In genomic region chr3:139169740-139170139, GRCm38 (mm10) we compare ENCODE assay signal across 18 mouse cellular contexts. TPM values are rescaled to one million over a fixed set of nuclear protein-coding genes. Genes with fewer than 3 reads are reported as not detected.
"Had no signal": no experiment of that assay in that cellular context is flagged by ENCODE, and none has a peak within 500 bp of the region (broad histone marks: within the 10 kb centered on the region; RNA-seq: fewer than 3 reads in every experiment).

No protein-coding gene starts in this region.

- ATAC-seq: liver, embryonic 12.5 days; midbrain, embryonic 15.5 days had no signal

- H3K4me2 ChIP-seq: kidney, embryonic 15.5 days; limb, embryonic 15.5 days; liver, embryonic 12.5 days; lung, embryonic 14.5 days; midbrain, embryonic 15.5 days; stomach, embryonic 15.5 days had no signal

- H3K9ac ChIP-seq: kidney, embryonic 15.5 days; limb, embryonic 15.5 days; liver, embryonic 12.5 days; lung, embryonic 14.5 days; midbrain, embryonic 15.5 days; stomach, embryonic 15.5 days had no signal

- H3K9me3 ChIP-seq: kidney, embryonic 15.5 days; limb, embryonic 15.5 days; liver, embryonic 12.5 days; midbrain, embryonic 10.5 days; midbrain, embryonic 15.5 days; stomach, embryonic 15.5 days had no signal

- H3K27me3 ChIP-seq: kidney, embryonic 15.5 days; limb, embryonic 15.5 days; liver, embryonic 12.5 days; midbrain, embryonic 15.5 days; stomach, embryonic 15.5 days had no signal

- H3K4me1 ChIP-seq: kidney, embryonic 15.5 days; limb, embryonic 15.5 days; liver, embryonic 12.5 days; midbrain, embryonic 10.5 days; stomach, embryonic 15.5 days had no signal

- H3K27ac ChIP-seq: kidney, embryonic 15.5 days; limb, embryonic 15.5 days; liver, embryonic 12.5 days; midbrain, embryonic 10.5 days; stomach, embryonic 15.5 days had no signal

- H3K4me3 ChIP-seq: kidney, embryonic 15.5 days; limb, embryonic 15.5 days; liver, embryonic 12.5 days; midbrain, embryonic 10.5 days; midbrain, embryonic 15.5 days; stomach, embryonic 15.5 days had no signal

- H3K36me3 ChIP-seq: kidney, embryonic 15.5 days; limb, embryonic 15.5 days; liver, embryonic 12.5 days; midbrain, embryonic 10.5 days; midbrain, embryonic 15.5 days; stomach, embryonic 15.5 days had no signal

- DNase-seq: kidney, adult 2 months; kidney, postnatal 14 days; lung, embryonic 14.5 days; lung, postnatal 10 days; lung, postnatal 4 days; thymus, adult 2 months; thymus, postnatal 25 days had no signal

RNA-seq across cellular contexts. Expression of gene Stpg2, which starts 35.8 kb away (rescaled TPM):
- total RNA-seq: megakaryocyte, adult 5-6 weeks had no signal
- polyA plus RNA-seq: large intestine, adult 2 months; limb, embryonic 11.5 days; limb, embryonic 15.5 days; liver, embryonic 12.5 days; liver, embryonic 16.5 days; lung, embryonic 14.5 days; spleen, adult 2 months; stomach, embryonic 15.5 days; thymus, adult 2 months had no signal
